Mouse (Mus musculus): ENCODE results near the gene Pawr.

The Pawr gene

DNA sequence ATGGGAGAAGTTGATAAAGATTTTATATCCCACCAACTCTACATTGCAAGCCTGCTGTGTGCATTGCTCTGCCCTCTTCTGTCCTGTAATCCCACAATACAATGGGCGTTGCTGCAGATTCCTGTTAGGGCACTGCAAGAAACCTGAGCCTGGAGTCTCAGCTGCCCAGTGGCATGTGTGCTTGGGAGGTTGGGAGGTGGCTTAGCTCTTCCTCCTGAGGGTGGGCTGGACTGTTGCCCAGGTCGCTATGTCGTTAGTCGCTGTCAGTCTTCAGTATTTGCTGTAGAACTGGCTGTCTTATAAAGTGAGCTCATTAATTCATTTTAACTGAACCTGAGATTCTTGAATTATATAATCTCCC, 58.0 kb downstream of the Pawr start:
- DNase-seq (ENCODE audit: low spot score in 2 of 2), result no peak

DNA sequence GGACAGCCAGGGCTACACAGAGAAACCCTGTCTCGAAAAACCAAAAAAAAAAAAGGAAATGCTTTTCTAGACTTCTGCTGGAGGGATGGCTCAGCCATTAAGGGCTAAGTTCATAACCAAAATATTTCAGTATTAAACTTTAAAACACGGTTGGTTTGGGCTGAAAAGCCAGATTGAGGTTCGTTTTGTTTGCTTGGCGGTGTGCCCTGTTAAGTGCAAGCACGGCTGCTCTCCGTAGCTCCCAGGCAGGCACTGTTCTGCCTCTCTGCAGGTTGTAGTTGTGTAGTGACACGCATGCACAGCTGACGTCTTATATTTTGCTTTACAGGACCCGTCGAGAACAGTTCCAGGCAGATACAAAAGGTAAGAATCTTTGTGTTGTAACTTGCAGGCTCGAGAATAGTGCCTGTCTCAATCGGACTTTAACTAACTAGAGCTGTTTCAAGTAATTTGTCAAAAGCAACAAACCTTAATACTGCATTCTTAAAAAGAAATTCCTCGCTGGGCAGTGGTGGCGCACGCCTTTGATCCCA, 59.5 kb downstream of the Pawr start:
- DNase-seq (ENCODE audit: low spot score in 2 of 2), result no peak

DNA sequence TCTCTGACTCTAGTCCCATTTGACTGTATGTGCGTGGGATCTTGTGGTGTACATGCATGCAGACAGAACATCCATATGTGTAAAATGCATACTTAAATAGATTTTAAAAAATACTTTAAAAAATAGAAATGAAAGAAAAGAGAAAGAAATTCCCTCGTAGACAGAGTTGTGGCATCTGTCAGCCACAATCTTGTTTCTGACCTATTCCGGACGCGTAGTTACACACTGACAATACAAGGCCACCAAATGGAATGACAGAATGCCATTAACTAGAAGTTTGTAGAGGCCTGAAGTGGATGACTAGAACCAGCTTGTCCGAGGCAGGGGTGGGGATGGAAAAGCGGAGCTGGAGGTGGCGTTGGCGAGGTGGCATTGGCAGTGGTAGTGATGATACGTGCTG, 60.2 kb downstream of the Pawr start:
- DNase-seq (ENCODE audit: low spot score in 2 of 2), result no peak

DNA sequence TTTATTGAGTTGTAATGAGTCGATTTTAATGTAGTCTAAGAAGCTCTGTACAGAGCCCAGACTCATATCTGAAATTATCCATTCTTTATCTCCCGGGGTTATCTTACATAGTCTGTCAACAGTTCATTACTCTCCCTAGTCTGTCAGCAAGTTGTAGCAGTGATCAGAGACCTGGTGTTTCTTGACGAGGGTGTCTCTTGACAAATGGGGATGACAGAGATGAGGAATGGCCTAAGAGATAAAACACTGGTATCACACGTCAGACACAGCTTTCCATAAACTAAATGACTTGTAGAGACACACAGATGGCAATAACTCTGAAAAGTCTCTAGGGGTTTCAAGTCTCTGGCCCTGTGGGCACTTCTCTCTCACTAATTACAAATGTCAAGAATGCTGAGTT, 62.4 kb downstream of the Pawr start:
- no peak for DNase-seq (ENCODE audit: low spot score in 2 of 2)

DNA sequence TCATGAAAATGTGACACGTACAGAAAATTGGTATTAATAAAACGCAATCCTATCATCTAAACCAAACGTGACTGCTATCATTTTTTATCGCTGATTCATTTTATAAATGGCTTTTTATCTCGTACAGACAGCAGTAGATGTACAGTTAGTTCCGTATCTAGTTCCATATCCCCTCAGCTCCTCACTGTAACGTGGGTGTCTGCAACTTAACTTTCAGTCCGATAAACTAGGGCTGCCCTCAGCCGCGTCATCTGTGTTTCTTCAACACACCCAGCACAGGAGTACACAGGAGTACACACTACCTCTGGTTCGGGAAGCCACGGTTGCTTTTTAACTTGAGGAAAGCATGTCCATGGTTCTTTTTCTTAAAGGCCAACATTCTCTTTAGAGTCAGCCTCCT, 63.3 kb downstream of the Pawr start:
- no peak for DNase-seq (ENCODE audit: low spot score in 2 of 2)

DNA sequence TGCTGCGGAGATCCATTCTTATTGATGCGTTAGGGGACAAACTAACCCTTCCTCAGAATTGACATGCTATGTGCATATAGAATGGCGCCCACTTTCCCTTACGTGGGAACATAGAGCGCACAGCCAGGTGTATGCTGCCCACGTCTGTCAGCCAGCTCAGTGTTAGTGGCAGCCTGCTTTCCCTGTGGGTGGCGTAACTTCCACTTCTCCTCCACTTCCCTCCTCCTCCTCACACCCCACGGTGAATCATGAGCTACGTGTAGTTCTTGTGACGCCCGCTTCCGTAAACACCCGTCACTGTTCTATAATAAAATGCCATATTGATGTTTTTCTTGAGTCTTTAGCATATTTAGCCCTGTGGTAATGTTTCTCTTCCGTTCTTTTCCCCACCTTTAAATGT, 63.7 kb downstream of the Pawr start:
- peak; percentile 30 to 38 for DNase-seq (ENCODE audit: low spot score in 2 of 2)

DNA sequence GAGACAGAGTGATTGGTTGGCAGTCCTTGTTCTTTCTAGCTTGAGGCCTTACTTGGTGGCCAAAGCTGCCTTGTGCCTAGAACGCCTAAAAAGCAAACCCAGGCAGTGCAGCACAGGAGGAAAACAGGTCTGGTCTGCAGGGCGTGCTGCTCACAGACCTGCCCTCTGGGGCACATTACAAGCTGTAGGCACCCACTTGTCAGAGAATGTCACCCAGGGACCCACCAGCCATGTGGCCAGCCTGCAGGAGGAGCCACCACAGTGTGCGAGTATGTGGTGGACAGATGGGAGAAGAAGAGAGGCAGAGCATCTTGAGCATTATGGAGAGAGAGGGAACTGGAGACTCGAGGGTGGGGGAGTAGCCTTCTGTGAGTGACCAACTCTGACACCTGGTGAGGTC, 70.8 kb downstream of the Pawr start:
- DNase-seq (ENCODE audit: low spot score in 2 of 2), result no peak

DNA sequence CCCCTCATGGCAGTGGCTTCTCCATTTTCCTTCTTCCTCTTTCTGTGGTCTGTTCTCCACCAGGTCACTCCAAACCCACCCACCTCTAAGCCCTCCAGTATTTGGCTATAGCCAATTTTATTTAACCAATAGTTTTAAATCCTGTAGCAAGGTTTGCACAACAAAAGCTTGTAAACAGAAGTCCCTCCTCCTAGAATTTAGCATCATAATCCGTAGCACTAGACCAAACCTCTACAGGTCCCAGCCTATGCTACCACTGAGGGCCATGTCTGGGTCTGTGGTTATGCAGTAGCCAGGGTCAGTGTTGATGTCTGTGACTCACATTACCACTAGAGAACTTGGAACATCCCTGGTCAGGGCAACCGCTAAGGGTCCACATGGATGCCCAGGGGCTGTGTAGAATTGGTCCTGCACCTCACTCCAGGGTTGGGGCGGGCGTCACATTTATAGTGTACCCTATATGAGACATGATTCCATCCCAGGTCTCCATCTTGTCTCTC, 71.5 kb downstream of the Pawr start:
- DNase-seq (ENCODE audit: low spot score in 2 of 2), result no peak

DNA sequence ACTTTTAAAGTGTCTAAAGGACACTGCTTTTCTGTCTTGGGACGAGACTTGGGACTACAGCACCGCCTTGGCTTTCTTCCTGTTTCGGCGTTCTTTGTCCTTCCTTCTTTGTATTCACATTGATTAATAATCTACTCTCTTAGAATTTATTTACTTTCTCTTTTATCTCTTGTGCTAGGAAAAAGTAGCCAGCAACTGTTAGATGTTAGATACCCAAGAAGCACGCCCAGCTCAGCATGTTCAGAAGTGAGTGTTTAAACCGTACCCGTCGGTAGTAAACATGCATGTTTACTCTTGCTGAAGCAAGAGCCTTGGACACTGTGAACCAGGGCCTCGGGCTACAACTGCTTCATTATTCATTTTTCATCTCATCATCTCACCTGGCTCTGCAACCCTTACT, 72.2 kb downstream of the Pawr start:
- DNase-seq (ENCODE audit: low spot score in 2 of 2), result no peak

DNA sequence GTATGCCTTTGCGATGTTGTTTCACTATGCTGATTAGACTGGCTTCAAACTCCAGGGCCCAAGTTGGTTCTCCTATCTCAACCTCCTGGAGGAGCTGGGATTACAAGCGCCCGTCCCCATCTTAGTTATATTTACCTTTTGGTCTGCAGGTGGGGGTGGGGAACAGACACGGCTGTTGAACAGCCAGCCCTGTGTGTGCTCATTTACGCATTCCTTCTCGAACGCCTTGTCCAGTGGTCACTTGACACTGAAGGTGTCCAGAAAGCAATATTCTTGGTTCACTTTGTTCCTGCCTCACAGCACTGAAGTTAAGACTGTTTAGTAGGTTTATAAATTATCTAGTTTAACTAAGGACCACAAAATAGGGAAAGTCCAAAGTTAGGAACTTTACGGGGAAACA, 73.2 kb downstream of the Pawr start:
- DNase-seq (ENCODE audit: low spot score in 2 of 2), result no peak

DNA sequence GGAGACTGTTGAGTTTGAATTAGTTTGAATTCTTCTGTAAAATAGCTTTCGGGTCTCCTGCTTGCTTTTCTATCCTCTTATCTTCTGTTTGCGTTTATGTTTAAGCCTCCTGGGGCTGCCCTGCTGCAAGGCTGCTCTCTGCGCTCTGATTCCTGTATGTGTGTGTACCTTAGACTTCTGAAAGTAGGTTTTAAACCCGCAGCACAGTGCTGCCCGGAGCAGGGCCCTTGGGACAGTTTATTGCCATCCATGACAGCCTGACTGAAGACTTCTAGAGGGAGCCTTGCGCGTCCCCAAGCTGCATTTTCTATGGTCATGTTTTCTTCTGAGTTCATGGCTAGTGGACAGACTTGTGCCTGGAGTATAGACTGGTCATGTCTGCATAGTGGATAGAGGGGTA, 74.0 kb downstream of the Pawr start:
- DNase-seq (ENCODE audit: low spot score in 2 of 2), result no peak

DNA sequence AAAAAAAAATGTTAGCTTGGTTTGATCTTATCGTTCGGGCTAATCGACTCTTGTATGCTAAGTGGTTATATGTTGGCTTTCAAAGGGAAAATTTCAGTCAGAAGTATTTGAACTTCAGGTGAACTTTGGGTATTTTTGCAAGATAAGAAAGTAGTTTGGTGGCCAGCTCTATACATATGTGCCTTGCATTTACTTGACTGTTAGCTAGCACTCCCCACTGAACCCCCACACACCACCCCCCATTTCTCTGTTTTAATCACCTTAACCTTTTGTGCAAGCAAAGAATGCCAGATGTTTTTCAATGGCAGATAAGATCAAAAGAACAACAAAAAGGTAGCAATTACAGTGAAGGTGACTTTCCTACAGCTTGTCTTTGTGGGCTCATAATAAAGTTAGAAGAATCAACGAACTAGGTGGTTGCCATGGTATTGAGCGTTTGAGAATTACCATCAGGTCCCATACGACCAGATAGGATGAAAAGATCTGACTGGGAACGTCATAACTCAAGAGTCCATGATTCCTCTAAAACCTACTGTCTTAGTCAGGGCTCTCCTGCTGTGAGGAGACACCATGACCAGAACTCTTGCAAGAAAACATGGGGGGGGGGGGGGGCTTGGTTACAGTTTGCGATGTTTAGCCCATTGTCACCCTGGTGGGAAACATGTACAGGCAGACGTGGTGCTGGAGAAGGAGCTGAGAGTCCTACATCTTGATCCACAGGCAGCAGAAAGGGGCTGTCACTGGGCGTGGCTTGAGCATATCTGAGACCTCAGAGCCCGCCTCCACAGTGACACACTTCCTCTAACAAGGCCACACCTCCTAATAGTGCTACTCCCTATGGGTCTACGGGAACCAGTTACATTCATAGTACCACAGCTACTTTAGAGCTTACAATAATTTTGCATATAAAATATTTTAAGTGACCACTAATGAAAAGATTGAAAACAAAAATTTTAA, 75.2 kb downstream of the Pawr start:
- no peak for DNase-seq (ENCODE audit: low spot score in 2 of 2)

DNA sequence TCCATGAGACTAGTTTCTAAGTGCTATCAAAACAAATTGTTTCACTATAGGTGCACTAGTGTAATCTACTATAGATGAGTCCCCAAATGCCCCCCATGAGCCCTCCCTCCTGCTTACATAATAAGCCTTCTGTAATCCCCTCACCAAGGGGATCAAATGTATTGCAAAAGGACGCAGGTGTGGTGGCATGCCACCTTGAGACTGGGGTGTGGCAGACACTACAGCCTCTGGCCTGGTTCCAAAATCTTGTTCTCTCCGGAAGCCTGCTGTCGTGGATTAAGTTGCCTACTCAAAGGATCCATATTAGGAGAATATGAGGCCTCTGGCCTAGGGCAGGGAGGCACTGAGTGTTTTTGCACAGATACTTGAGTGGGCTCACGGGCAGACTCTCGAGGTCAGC, 76.1 kb downstream of the Pawr start:
- DNase-seq (ENCODE audit: low spot score in 2 of 2), result no peak

DNA sequence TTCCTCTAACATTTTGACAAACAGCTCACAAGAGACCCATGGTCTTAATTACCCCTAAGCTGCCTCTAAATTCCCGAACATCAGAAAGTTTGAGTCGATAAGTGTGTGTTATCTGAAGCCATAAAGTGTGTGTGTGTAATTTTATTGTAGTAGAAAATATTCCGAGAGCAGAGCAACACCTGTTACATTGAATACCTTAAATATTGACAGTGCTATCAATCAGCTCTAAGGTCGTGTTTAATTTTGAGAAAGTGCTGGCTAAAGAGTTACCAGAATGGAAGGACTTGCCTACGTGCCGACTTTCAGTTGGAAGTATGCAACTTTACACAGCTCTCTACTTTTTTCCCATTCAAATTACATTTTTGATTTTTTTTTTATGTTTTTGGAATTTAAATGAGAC, 76.5 kb downstream of the Pawr start:
- no peak for DNase-seq (ENCODE audit: low spot score in 2 of 2)

DNA sequence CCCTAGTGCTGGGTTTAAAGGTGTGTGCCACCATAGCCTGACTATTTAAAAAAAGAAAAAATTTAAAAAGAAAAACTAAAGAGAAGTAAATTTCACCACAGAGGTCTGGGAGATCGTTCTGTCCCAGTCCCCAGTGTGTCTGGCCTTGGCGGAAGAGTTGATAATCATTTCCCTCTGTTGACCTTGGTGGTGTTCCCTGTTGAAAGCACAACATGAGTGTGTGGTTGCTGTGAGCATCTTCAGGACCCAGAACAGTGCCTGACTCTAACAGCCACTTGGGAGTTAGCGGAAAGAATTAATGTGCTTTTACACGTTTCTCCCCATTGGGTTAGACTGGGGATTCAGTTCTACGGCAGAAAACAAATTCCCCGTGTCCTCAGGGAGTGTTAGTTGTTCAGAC, 77.1 kb downstream of the Pawr start:
- no peak for DNase-seq (ENCODE audit: low spot score in 2 of 2)

DNA sequence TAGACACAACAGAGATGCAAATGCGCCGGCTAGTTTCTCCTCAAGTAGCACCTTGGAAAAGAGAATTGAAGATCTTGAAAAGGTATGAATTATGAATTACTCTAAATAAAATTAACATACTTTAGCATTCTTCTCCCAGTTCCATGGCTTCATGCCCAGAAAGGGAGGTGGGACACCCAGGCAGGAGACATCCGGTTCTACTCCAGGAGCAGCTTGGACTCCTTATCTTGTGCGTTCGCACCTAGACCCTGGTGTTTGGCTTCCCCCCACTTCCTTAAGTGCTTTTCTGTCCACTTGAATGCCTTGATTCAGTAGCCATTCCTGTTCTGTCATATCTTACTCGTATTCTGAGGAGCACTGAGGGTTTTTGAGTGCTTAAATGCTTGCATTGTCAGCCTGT, 77.6 kb downstream of the Pawr start:
- DNase-seq (ENCODE audit: low spot score in 2 of 2), result no peak

DNA sequence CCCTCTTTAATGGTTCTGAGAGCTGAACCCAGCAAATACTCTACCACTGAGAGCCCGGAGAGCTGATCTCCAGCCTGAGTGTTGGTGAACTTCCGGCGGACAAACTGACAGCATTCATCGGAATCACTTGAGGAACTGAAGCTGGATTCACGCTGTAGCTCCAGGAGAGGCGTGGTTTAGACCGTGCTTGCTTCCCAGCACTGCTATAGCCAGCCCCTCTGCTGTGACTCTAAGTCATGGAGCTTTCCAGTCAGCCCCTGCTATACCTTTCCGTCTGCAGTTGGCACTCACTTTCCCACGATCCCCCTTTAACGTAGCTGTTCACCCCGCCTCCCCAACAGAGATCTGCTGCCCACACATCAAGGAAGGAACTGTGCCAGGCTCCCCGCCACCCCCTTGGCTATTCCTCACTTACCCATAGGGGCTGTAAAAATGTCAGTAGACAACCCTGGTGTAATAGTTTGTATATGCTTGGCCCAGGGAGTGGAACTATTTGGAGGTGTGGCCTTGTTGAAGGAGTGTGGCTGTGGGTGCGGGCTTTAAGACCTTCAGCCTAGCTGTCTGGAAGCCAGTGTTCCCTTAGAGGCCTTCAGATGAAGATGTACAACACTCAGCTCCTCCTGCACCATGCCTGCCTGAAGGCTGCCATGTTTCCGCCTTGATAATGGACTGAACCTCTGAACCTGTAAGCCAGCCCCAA, 83.2 kb downstream of the Pawr start:
- no peak for DNase-seq (ENCODE audit: low spot score in 2 of 2)

DNA sequence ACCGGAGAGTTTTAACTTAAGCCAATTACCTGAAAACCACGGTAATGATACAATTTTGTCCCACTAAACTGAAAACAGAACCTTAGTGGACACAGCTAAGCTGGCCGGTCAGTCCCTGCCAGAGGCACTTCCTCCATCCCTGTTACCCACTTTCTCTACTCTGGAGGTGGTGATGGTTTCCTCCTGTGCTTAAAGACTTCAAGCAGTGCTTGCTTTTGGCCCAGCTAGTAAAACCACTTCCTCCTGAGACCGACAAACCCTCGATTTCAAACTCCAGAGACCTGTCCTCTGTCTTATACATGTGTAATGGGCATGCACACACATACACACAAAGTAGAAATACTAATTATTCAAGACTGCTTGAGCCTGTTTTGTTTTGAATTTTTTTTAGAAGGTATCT, 85.5 kb downstream of the Pawr start:
- DNase-seq (ENCODE audit: low spot score in 2 of 2), result no peak

DNA sequence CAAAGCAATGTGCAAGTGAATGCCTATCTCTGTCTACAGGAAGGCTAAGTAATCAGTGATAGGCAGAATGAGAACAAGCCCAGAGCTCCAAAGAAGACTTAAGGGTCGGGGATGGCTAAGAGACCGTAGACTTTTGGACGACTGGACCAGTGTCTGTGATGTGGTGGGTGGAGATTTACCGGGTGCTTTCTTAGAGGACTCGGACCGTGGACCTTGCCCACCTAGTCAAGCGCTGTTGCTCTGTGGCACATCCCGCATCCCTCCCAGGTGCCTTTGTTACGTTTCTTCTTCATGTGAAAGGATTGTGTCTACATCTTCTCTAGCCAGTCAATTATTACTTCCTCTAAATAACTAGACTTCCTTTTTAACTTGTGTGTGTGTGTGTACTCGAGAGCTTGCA, 98.6 kb downstream of the Pawr start:
- DNase-seq (ENCODE audit: low spot score in 2 of 2), result no peak

DNA sequence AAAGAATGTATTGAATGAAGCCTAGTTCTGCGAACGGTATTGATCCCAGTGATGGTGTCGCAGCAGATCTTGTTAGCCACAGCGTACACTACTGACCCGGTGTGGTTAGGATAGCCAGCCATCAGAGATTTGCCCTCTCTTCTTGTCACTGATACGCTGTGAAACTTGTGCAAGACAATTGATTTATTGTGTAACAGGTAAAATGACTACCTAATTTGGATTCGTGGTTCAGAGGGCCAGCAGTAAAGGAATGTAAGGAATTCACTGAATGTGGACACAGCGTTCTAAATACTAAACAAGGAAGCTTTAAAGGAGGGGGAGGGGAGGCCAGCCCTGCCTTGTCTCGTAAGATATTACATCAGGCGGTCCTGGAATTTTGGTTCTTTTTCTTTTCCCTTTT, 100.3 kb downstream of the Pawr start:
- no peak for DNase-seq (ENCODE audit: low spot score in 2 of 2)

DNA sequence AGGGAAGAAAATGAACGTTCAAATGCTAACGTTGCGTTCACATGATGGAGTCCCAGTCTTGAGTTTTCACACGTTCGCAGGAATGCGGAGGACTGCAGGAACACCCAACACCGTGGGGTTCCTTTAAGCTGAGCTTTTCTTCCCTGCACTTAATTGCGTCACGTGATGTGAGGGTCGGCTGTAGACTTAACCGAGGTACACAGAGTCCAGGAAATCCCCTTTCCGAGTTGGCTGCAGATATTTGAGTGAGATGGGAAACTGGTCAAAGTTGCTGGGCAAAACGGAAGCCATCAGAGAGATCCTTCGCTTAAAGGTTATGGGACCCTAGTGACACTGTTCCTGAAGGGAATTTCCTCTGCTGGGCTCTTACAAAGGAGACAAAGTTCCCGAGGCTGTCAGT, 102.1 kb downstream of the Pawr start:
- DNase-seq (ENCODE audit: low spot score in 2 of 2), result no peak

DNA sequence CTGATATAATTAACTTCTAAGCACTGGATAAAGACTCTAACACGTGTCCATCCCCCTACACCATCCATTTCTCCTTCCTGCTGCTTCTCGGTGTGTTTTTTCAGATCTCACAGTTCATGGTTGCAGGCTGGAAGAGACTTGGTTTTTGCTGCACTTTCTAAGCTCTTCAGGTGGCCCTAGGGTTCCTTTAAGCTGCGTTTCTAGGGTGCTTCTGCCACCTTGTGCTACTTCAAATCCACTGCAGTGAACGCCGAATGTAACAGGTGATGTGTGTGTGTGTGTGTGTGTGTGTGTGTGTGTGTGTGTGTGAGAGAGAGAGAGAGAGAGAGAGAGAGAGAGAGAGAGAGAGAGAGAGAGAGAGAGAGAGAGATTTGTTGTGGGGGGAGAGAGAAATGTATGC, 103.7 kb downstream of the Pawr start:
- no peak for DNase-seq (ENCODE audit: low spot score in 2 of 2)

DNA sequence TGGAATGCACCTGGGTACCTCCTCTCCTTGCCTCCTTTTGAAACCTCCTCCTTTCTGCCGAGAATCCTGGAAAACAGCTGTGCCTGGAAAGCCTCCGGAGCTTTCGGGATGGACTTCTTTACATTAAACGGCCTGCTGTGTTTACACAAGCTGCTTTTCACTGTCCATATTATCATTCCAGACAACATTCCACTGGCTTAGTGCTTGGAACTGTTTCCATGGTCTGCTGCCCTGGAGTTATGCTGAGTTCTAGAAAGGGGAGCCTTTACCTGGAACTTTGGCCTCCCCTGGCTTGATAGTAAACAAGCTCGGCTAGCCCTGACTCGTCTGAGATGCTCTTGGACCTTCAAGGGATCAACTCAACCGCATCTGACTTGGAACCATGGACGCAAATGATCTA, 104.4 kb downstream of the Pawr start:
- DNase-seq (ENCODE audit: low spot score in 2 of 2), result no peak
